Mouse (Mus musculus) intestine, postnatal 0 days (tissue): ENCODE measurements around the gene Tmub2. TPM values are rescaled to one million over a fixed set of nuclear protein-coding genes. Genes with fewer than 3 reads are reported as not detected.

Experiments
- ATAC-seq: fragments of 200-750 bp; cut with Nextera tagmentation; 2 replicates; pipeline ENCODE4 v1.8.0; 2017; ENCODE audit warnings: mild to moderate bottlenecking, moderate TSS enrichment, moderate library complexity
- H3K27ac ChIP-seq: fragments of 300-500 bp; sonication (generic); 2 replicates; pipeline ENCODE4 v1.5.1; 2014; ENCODE audit warnings: mild to moderate bottlenecking, low read depth, low read length, moderate library complexity
- H3K27me3 ChIP-seq: fragments of 300-500 bp; sonication (generic); replicated peaks from 2 replicates; pipeline ENCODE4 v1.6.1; 2014; ENCODE audit warnings: low read length, mixed read lengths; ENCODE audit not compliant: control insufficient read depth, insufficient read depth
- H3K36me3 ChIP-seq: fragments of 300-500 bp; sonication (generic); 2 replicates; pipeline ENCODE4 v1.6.1; 2014; ENCODE audit warnings: mild to moderate bottlenecking, moderate library complexity; ENCODE audit not compliant: control insufficient read depth, insufficient read depth
- H3K4me1 ChIP-seq: fragments of 300-500 bp; sonication (generic); replicated peaks from 2 replicates; pipeline ENCODE4 v1.6.1; 2014; ENCODE audit warnings: antibody characterized with exemption, low read length, mixed read lengths; ENCODE audit not compliant: control insufficient read depth, insufficient read depth
- H3K4me2 ChIP-seq: fragments of 300-500 bp; sonication (generic); replicated peaks from 2 replicates; pipeline ENCODE4 v1.6.1; 2014; ENCODE audit warnings: low read depth, mild to moderate bottlenecking, moderate library complexity
- H3K4me3 ChIP-seq: fragments of 300-500 bp; sonication (generic); 2 replicates; pipeline ENCODE4 v1.5.1; 2014; ENCODE audit warnings: low read depth, low read length
- H3K9ac ChIP-seq: fragments of 300-500 bp; sonication (generic); 2 replicates; pipeline ENCODE4 v1.6.1; 2014; ENCODE audit warnings: mild to moderate bottlenecking, low read depth, low read length
- H3K9me3 ChIP-seq: fragments of 300-500 bp; sonication (generic); 2 replicates; pipeline ENCODE4 v1.6.1; 2016; ENCODE audit warnings: mixed run types; ENCODE audit not compliant: control insufficient read depth
- CTCF ChIP-seq: sonication (generic); IDR thresholded peaks from 2 replicates; pipeline ENCODE4 v1.5.1; 2016; ENCODE audit warnings: low read depth, mild to moderate bottlenecking, control low read depth, antibody characterized with exemption, moderate library complexity
- WGBS: fragments of 180-500 bp; shearing (Covaris S2); extraction: QIAGEN DNeasy Blood & Tissue Kit; methylation state at CpG from one replicate; pipeline ENCODE4 v1.1.7; 2014; 5-methylcytosine and 5-hydroxymethylcytosine counted together
- polyA plus RNA-seq: library from polyadenylated mRNA; unstranded; fragments of >200 nt; fragmentation: Nextera tagmentation; extraction: Ambion mirVana; gene quantifications from 2 replicates; pipeline ENCODE4 v1.2.1, GENCODE M21; 2015

Gene Tmub2
- polyA plus RNA-seq, 1 experiment from 2014 or later, result 43.3 TPM

DNA sequence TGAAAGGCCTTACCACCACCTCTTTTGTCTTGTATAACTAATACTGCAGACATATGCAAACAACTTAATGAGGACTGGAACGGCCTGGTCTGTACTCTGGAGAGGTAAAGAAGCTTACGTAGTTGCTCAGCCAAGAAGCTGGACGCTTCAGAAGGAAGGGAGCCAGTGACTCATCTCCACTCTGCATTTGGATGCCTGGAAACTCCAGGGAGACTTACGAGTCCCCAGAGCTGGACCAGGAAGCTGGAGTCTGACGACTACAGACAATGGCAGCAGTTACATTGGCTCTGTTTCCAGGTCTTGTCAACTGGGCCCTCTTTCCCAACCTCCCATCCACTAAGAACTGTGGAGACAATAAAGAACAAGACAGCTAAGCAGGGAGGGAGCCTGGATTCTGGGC, 42.5 kb downstream of the Tmub2 start:
- H3K27ac ChIP-seq, result no peak overlapping the region
- H3K4me3 ChIP-seq, result no peak overlapping the region
- TF ChIP-seq CTCF, result no peak
- H3K36me3 ChIP-seq, result no peaks in the 10 kb centered on the region
- WGBS, result 53% methylated on average over 5 of the region's 5 CpGs
- ATAC-seq, result no peak
- H3K9me3 ChIP-seq, result no peaks in the 10 kb centered on the region
- H3K4me2 ChIP-seq, result no peak overlapping the region
- no peaks in the 10 kb centered on the region; the same call in 1 of the 2 replicates for H3K27me3 ChIP-seq
- H3K4me1 ChIP-seq, result no peaks in the 10 kb centered on the region
- H3K9ac ChIP-seq, result no peak overlapping the region

DNA sequence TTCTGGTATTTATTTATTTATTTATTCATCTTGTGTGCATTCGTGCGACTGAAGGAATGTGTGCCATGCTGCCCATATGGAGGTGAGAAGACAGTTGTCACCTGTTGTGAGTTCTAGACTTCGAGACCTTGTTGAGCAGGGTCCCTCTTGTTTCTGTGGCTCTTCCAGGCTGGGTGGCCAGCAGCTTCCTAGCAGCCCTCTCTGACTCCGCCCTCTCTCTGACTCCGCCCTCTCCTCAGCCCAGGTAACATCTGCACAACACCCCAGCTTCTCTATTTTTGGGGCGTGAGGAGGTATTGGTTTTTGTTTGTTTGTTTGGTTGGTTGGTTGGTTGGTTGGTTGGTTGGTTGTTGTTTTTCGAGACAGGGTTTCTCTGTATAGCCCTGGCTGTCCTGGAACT, 43.1 kb downstream of the Tmub2 start:
- Histone ChIP-seq H3K36me3 (no peaks in the 10 kb centered on the region), H3K9me3 (no peaks in the 10 kb centered on the region), H3K4me2 (no peak overlapping the region), H3K27me3 (no peaks in the 10 kb centered on the region; the same call in 1 of the 2 replicates), H3K9ac (no peak overlapping the region), H3K4me1 (no peaks in the 10 kb centered on the region), H3K4me3 (no peak overlapping the region), H3K27ac (no peak overlapping the region)
- 82% methylated on average over 7 of the region's 7 CpGs for WGBS
- no peak for TF ChIP-seq CTCF
- no peak for ATAC-seq

DNA sequence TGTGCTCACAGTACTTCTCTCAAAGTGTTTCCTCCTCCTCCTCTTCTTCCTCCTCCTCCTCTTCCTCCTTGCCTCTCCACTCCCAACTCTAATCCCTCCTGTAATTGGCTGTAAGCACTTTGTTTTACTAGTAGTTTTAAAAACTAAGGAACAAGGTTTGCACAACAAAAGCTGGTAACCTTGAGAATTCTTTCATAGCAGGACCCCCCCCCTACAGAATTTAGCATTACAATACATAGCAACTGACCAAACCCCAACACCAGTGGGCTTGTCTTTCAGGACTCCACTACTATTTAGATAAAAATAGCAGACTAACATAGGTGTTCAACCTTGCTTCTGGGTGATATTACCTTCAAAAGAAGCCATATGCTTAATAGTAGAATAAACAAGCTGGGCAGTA, 44.8 kb downstream of the Tmub2 start:
- Histone ChIP-seq H3K27ac (no peak overlapping the region), H3K27me3 (no peaks in the 10 kb centered on the region), H3K4me3 (no peak overlapping the region), H3K9me3 (no peaks in the 10 kb centered on the region), H3K9ac (no peak overlapping the region), H3K36me3 (no peaks in the 10 kb centered on the region), H3K4me1 (no peaks in the 10 kb centered on the region), H3K4me2 (no peak overlapping the region)
- ATAC-seq, result no peak
- TF ChIP-seq CTCF, result no peak

DNA sequence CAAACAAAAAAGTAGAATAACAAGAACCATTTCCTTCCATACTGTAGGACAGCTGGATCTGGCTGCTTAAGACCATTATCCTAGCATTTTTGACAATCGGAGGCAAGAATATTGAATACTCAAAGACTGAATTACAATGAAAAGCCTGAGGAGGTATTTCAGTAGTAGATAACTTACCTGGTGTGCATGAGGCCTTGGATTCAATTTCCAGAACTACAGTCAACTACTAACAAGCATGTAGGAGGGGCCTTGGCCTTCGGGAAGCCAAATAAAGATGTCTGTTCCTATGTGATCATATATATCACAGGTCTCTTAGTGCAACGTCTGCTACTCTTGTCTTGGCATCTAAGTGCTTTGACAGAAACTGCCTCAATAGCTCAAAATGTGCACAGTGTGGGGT, 45.3 kb downstream of the Tmub2 start:
- WGBS, result 72% methylated on average over 3 of the region's 3 CpGs
- no peaks in the 10 kb centered on the region for H3K27me3 ChIP-seq
- no peaks in the 10 kb centered on the region for H3K9me3 ChIP-seq
- H3K4me1 ChIP-seq, result no peaks in the 10 kb centered on the region
- H3K4me3 ChIP-seq, result no peak overlapping the region
- no peak for ATAC-seq
- no peak overlapping the region for H3K27ac ChIP-seq
- H3K4me2 ChIP-seq, result no peak overlapping the region
- no peak for TF ChIP-seq CTCF
- H3K36me3 ChIP-seq, result no peaks in the 10 kb centered on the region
- H3K9ac ChIP-seq, result no peak overlapping the region

DNA sequence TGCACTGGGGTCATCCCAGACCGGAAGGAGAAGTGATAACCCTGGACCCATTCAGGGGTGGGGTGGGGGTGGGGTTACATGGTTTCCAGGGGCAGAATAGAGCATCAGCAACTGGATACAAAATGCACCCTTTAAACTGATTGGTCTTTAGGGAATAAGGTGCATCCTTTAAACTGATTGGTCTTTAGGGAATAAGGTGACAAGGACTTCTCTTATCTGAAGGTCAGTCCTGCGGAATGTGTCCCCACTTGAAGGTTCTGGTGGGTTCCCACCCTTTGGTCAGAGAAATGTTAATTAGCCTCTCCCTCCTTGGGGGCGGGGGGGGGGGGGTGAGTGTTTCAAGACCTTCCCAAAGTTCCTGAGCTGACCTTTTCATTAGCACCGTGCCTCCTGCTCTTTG, 47.1 kb downstream of the Tmub2 start:
- H3K4me2 ChIP-seq, result no peak overlapping the region
- no peak overlapping the region for H3K4me3 ChIP-seq
- ATAC-seq, result no peak
- WGBS, result 45% methylated on average over 4 of the region's 4 CpGs
- no peaks in the 10 kb centered on the region for H3K4me1 ChIP-seq
- no peak overlapping the region for H3K27ac ChIP-seq
- TF ChIP-seq CTCF, result no peak
- H3K9ac ChIP-seq, result no peak overlapping the region
- no peaks in the 10 kb centered on the region for H3K27me3 ChIP-seq
- no peaks in the 10 kb centered on the region for H3K9me3 ChIP-seq
- no peaks in the 10 kb centered on the region for H3K36me3 ChIP-seq

DNA sequence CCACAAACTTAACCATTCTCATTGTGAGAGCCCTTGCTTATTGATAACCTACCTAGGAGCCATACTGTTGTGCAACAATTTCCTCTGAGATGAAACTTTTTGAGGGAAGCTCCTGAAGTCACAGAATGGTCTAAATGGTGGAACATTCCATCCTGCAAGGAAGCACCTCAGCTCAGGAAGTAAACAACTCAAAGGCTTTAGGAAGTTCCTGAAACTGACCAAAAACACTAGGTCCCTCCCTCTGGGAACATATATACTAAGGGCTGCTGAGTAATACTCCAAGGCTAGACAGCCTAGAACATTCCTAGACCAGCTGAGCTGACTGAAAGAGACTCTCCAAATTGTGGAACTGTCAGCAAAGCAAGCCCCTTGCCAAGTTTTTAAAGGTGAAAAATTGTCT, 48.3 kb downstream of the Tmub2 start:
- TF ChIP-seq CTCF, result no peak

DNA sequence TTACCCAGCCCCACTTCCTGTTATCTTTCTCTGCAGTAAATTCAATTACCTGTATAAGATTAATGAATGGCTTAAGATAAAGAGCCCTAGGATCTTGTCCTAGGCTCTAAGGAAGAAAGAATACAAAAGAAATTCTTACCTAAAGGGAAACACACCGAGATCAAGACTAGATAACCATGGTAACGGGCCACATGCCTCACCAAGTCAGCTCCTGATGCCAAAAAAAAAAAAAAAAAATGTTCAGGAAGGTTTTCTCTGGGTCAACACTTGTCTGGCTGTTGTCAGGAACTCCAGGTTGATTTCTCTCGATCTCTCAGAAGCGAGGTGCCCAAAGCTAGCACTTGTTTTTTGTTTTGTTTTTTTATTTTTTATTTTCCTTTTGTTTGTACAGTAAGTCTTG, 49.3 kb downstream of the Tmub2 start:
- TF ChIP-seq CTCF, result no peak
- Histone ChIP-seq H3K4me3 (no peak overlapping the region), H3K27me3 (no peaks in the 10 kb centered on the region), H3K4me2 (no peak overlapping the region), H3K9me3 (no peaks in the 10 kb centered on the region), H3K4me1 (no peaks in the 10 kb centered on the region; the same call in 1 of the 2 replicates), H3K36me3 (no peaks in the 10 kb centered on the region), H3K27ac (no peak overlapping the region), H3K9ac (no peak overlapping the region)
- no peak for ATAC-seq
- 47% methylated on average over 4 of the region's 4 CpGs for WGBS

More for the DNA sequence above, 48.3 kb downstream of the Tmub2 start:
- Histone ChIP-seq H3K9me3 (no peaks in the 10 kb centered on the region), H3K4me3 (no peak overlapping the region), H3K4me1 (no peaks in the 10 kb centered on the region; the same call in 1 of the 2 replicates), H3K36me3 (no peaks in the 10 kb centered on the region), H3K27ac (no peak overlapping the region), H3K9ac (no peak overlapping the region), H3K27me3 (no peaks in the 10 kb centered on the region), H3K4me2 (no peak overlapping the region)
- no peak for ATAC-seq
